ENCODE assay signal across 19 mouse cellular contexts in genomic region chr3:127889570-127889969, GRCm38 (mm10). TPM values are rescaled to one million over a fixed set of nuclear protein-coding genes. Genes with fewer than 3 reads are reported as not detected.
DNase-seq lines count a peak whose midpoint lies in the region; ATAC-seq and TF ChIP-seq lines count a peak whose summit lies in the region.
"Had no signal": no experiment of that assay in that cellular context is flagged by ENCODE, and none has a peak within 500 bp of the region (broad histone marks: within the 10 kb centered on the region; RNA-seq: fewer than 3 reads in every experiment).

No protein-coding gene starts in this region.

- 0 out of 2 replicates have a peak overlapping the region, but pooled peaks have one; percentile 16 for H3K27ac ChIP-seq in heart, embryonic 10.5 days
- H3K27ac ChIP-seq in liver, embryonic 13.5 days, result peak overlapping the region; percentile 94
- H3K27ac ChIP-seq: macrophage; midbrain, embryonic 15.5 days had no signal

- ATAC-seq in G1E (ENCODE audit: extremely low read depth, insufficient number of reproducible peaks, low FRiP score, poor library complexity, severe bottlenecking), result peak; percentile 94
- ATAC-seq in liver, embryonic 13.5 days (ENCODE audit: low read depth), result peak; percentile 91
- ATAC-seq: forebrain, postnatal 0 days; midbrain, embryonic 15.5 days had no signal

- 36% methylated on average over 3 of the region's 3 CpGs for WGBS in heart, embryonic 10.5 days
- 14% methylated on average over 3 of the region's 3 CpGs for WGBS in liver, embryonic 13.5 days (ENCODE audit: insufficient replicate concordance)

- no peak for DNase-seq in heart, embryonic 10.5 days (ENCODE audit: low spot score)
- DNase-seq in heart, adult 9 months (ENCODE audit: low spot score in 2 of 2), result no peak
- DNase-seq in G1E (ENCODE audit: low spot score), result peak; percentile 30
- DNase-seq in c-Kit-positive CD71-positive TER-119-positive erythroid progenitor cells, embryonic 14.5 days (ENCODE audit: low spot score), result peak; percentile 83
- peak; percentile 67 for DNase-seq in liver, embryonic 13.5 days
- DNase-seq in right cerebral cortex, adult 18-20 months, result no peak
- no peak for DNase-seq in left cerebral cortex, adult 18-20 months (ENCODE audit: low spot score in 2 of 2)
- DNase-seq in frontal cortex, postnatal 36 days (ENCODE audit: low spot score in 2 of 2), result no peak
- DNase-seq: adrenal gland, postnatal 14 days; cerebellum, postnatal 36 days; forebrain, postnatal 0 days; heart, postnatal 36 days; kidney, adult 8-10 months; layer of hippocampus, postnatal 36 days; lung, adult 18-20 months; thymus, postnatal 14 days had no signal

- H3K4me3 ChIP-seq in heart, embryonic 10.5 days, result no peak overlapping the region
- H3K4me3 ChIP-seq in G1E (ENCODE audit: low read depth, low read length), result no peak overlapping the region
- no peak overlapping the region for H3K4me3 ChIP-seq in liver, embryonic 13.5 days (replicated peaks)
- H3K4me3 ChIP-seq: midbrain, embryonic 15.5 days had no signal

- no peak overlapping the region for H3K9ac ChIP-seq in liver, embryonic 13.5 days
- H3K9ac ChIP-seq: forebrain, postnatal 0 days; midbrain, embryonic 15.5 days had no signal

- peak overlapping the region; percentile 43 for H3K4me2 ChIP-seq in liver, embryonic 13.5 days
- H3K4me2 ChIP-seq: midbrain, embryonic 15.5 days had no signal

- H3K27me3 ChIP-seq in heart, embryonic 10.5 days (ENCODE audit: insufficient read depth, poor library complexity, severe bottlenecking), result 0 out of 2 replicates have a peak, but pooled peaks cover 8% of the 10 kb centered on the region
- H3K27me3 ChIP-seq in G1E (ENCODE audit: insufficient read depth, low read length), result no peaks in the 10 kb centered on the region
- no peaks in the 10 kb centered on the region for H3K27me3 ChIP-seq in liver, embryonic 13.5 days
- H3K27me3 ChIP-seq: CH12.LX had no signal

- TF ChIP-seq CTCF in G1E (IDR thresholded peaks at IDR 0.05; ENCODE audit: low read depth, low read length), result no peak

- no peaks in the 10 kb centered on the region for H3K36me3 ChIP-seq in heart, embryonic 10.5 days
- peaks cover 52% of the 10 kb centered on the region for H3K36me3 ChIP-seq in G1E (replicated peaks)
- peaks cover 44% of the 10 kb centered on the region for H3K36me3 ChIP-seq in liver, embryonic 13.5 days
- H3K36me3 ChIP-seq: midbrain, embryonic 15.5 days had no signal

- peaks cover 3% of the 10 kb centered on the region; the same call in 1 of the 2 replicates for H3K4me1 ChIP-seq in heart, embryonic 10.5 days
- peaks cover 60% of the 10 kb centered on the region for H3K4me1 ChIP-seq in G1E (ENCODE audit: insufficient read depth, low read depth, low read length)
- H3K4me1 ChIP-seq in liver, embryonic 13.5 days (replicated peaks), result peaks cover 84% of the 10 kb centered on the region

- no peaks in the 10 kb centered on the region for H3K9me3 ChIP-seq in heart, embryonic 10.5 days
- no peaks in the 10 kb centered on the region for H3K9me3 ChIP-seq in G1E (replicated peaks)
- H3K9me3 ChIP-seq in liver, embryonic 13.5 days (replicated peaks), result no peaks in the 10 kb centered on the region
- H3K9me3 ChIP-seq: midbrain, embryonic 15.5 days had no signal

RNA-seq across cellular contexts. Expression of gene Fam241a, which starts 6.6 kb away (rescaled TPM):
- 7.5 and 7.7 TPM in 2 replicates for polyA plus RNA-seq in heart, embryonic 10.5 days (2016; fragmentation: Nextera tagmentation; extraction: Ambion mirVana)
- total RNA-seq in G1E (2014; fragmentation: Nextera tagmentation), result 16.8 and 27.7 TPM in 2 replicates
- 49.3 and 49.7 TPM in 2 replicates for total RNA-seq in G1E (2017)
- polyA plus RNA-seq in G1E (2012), result 22.5 and 27.2 TPM in 2 replicates
- 47.3 and 55.5 TPM in 2 replicates for polyA plus RNA-seq in liver, embryonic 13.5 days (2015; fragmentation: Nextera tagmentation; extraction: Ambion mirVana)
- total RNA-seq in left cerebral cortex, adult 18-20 months (2021), result 1 to 10 TPM; 2.3 to 2.7 TPM

RNA-seq across cellular contexts. Expression of gene Ap1ar, which starts 52.2 kb away (rescaled TPM):
- 38.2 and 58.5 TPM in 2 replicates for polyA plus RNA-seq in heart, embryonic 10.5 days (2016; fragmentation: Nextera tagmentation; extraction: Ambion mirVana)
- total RNA-seq in G1E (2014; fragmentation: Nextera tagmentation) (69.0 and 95.0 TPM in 2 replicates), G1E (2017) (69.1 and 72.0 TPM in 2 replicates)
- polyA plus RNA-seq in G1E (2012), result 118 and 121 TPM in 2 replicates
- polyA plus RNA-seq in liver, embryonic 13.5 days (2015; fragmentation: Nextera tagmentation; extraction: Ambion mirVana), result 19.7 and 25.7 TPM in 2 replicates
- 10 to 100 TPM; 82.3 to 82.5 TPM for total RNA-seq in left cerebral cortex, adult 18-20 months (2021)

Comparison
In these comparisons a context has a peak if more than half of its experiments do, and no peak if none do; other contexts are left out.
1. DNase-seq: peak in G1E (single experiment), c-Kit-positive CD71-positive TER-119-positive erythroid progenitor cells, embryonic 14.5 days (single experiment) and liver, embryonic 13.5 days (single experiment); none in heart, embryonic 10.5 days (single experiment), heart, adult 9 months (0 of 2), right cerebral cortex, adult 18-20 months (single experiment), left cerebral cortex, adult 18-20 months (0 of 2) and frontal cortex, postnatal 36 days (0 of 2).